Mouse (Mus musculus) kidney, embryonic 16.5 days (tissue): Measurements from ENCODE around the gene Prdm12. TPM values are rescaled to one million over a fixed set of nuclear protein-coding genes. Genes with fewer than 3 reads are reported as not detected.

ENCODE experiments used
- ATAC-seq: fragments of 200-750 bp; cut with Nextera tagmentation; 2 replicates; pipeline ENCODE4 v1.8.0; 2017; ENCODE audit warnings: moderate TSS enrichment; ENCODE audit not compliant: low FRiP score, low TSS enrichment
- H3K27ac ChIP-seq: fragments of 300-500 bp; sonication (generic); 2 replicates; pipeline ENCODE4 v1.5.1; 2014; ENCODE audit warnings: low read length
- H3K27me3 ChIP-seq: fragments of 300-500 bp; sonication (generic); 2 replicates; pipeline ENCODE4 v1.6.1; 2014; ENCODE audit warnings: low read length, control low read depth, mixed read lengths; ENCODE audit not compliant: insufficient read depth
- H3K36me3 ChIP-seq: fragments of 300-500 bp; sonication (generic); 2 replicates; pipeline ENCODE4 v1.6.1; 2014; ENCODE audit warnings: low read length, control low read depth, mixed read lengths; ENCODE audit not compliant: insufficient read depth
- H3K4me1 ChIP-seq: fragments of 300-500 bp; sonication (generic); 2 replicates; pipeline ENCODE4 v1.6.1; 2014; ENCODE audit warnings: low read length, control low read depth, mixed read lengths; ENCODE audit not compliant: insufficient read depth
- H3K4me2 ChIP-seq: fragments of 300-500 bp; sonication (generic); replicated peaks from 2 replicates; pipeline ENCODE4 v1.6.1; 2014; ENCODE audit warnings: low read depth, low read length
- H3K4me3 ChIP-seq: fragments of 300-500 bp; sonication (generic); 2 replicates; pipeline ENCODE4 v1.5.1; 2014; ENCODE audit warnings: mild to moderate bottlenecking, low read length
- H3K9ac ChIP-seq: fragments of 300-500 bp; sonication (generic); replicated peaks from 2 replicates; pipeline ENCODE4 v1.6.1; 2014; ENCODE audit warnings: low read length
- H3K9me3 ChIP-seq: fragments of 300-500 bp; sonication (generic); 2 replicates; pipeline ENCODE4 v1.6.1; 2016; ENCODE audit warnings: low read length, control low read depth
- WGBS: fragments of 180-500 bp; shearing (Covaris S2); extraction: QIAGEN DNeasy Blood & Tissue Kit; methylation state at CpG from one replicate; pipeline ENCODE4 v1.1.7; 2014; 5-methylcytosine and 5-hydroxymethylcytosine counted together
- polyA plus RNA-seq: library from polyadenylated mRNA; unstranded; fragments of >200 nt; fragmentation: Nextera tagmentation; extraction: Ambion mirVana; gene quantifications from 2 replicates; pipeline ENCODE4 v1.2.1, GENCODE M21; 2015

The Prdm12 gene
- polyA plus RNA-seq, 1 experiment from 2014 or later: not detected

- peaks cover 99% of the 10 kb centered on the region for H3K27me3 ChIP-seq
- no peak overlapping the region; the same call in 1 of the 2 replicates for H3K4me2 ChIP-seq
- H3K9ac ChIP-seq: no peak overlapping the region
- no peak for ATAC-seq
- H3K4me1 ChIP-seq: peaks cover 29% of the 10 kb centered on the region
- under 1% methylated on average over 47 of the region's 48 CpGs for WGBS
- peak overlapping the region; percentile 7; the same call in 1 of the 2 replicates for H3K4me3 ChIP-seq
- no peaks in the 10 kb centered on the region for H3K36me3 ChIP-seq
- no peaks in the 10 kb centered on the region for H3K9me3 ChIP-seq
- H3K27ac ChIP-seq: no peak overlapping the region
These were observed 1.0 kb downstream of the Prdm12 start for GRCm38 (mm10) chr2:31640609-31641507.

- Histone ChIP-seq H3K4me1 (peaks cover 23% of the 10 kb centered on the region), H3K4me2 (no peak overlapping the region), H3K36me3 (no peaks in the 10 kb centered on the region), H3K27me3 (peaks cover 99% of the 10 kb centered on the region), H3K27ac (no peak overlapping the region), H3K9me3 (no peaks in the 10 kb centered on the region), H3K4me3 (0 out of 2 replicates have a peak overlapping the region, but pooled peaks have one; percentile 7), H3K9ac (no peak overlapping the region)
- no peak for ATAC-seq
- WGBS: 2% methylated on average over 11 of the region's 11 CpGs
These were observed 1.6 kb downstream of the Prdm12 start for GRCm38 (mm10) chr2:31641508-31641830.

GRCm38 (mm10) chr2:31641929-31642328, 2.1 kb downstream of the Prdm12 start:
- Histone ChIP-seq H3K27me3 (peaks cover 99% of the 10 kb centered on the region), H3K36me3 (no peaks in the 10 kb centered on the region), H3K9me3 (no peaks in the 10 kb centered on the region), H3K9ac (no peak overlapping the region), H3K4me2 (no peak overlapping the region), H3K4me3 (no peak overlapping the region), H3K27ac (no peak overlapping the region), H3K4me1 (peaks cover 18% of the 10 kb centered on the region)
- no peak for ATAC-seq
- 3% methylated on average over 18 of the region's 18 CpGs for WGBS

GRCm38 (mm10) chr2:31653971-31654853, 14.4 kb downstream of the Prdm12 start:
- ATAC-seq: peak; percentile 42; the same call in 1 of the 2 replicates
- Histone ChIP-seq H3K4me3 (peak overlapping the region; percentile 59), H3K4me2 (peak overlapping the region; percentile 98), H3K27ac (no peak overlapping the region), H3K9me3 (peaks cover 8% of the 10 kb centered on the region), H3K9ac (peak overlapping the region; percentile 23; the same call in 1 of the 2 replicates), H3K4me1 (peaks cover 8% of the 10 kb centered on the region), H3K36me3 (no peaks in the 10 kb centered on the region), H3K27me3 (peaks cover 74% of the 10 kb centered on the region)
- under 1% methylated on average over 85 of the region's 109 CpGs for WGBS

GRCm38 (mm10) chr2:31654854-31655559, 15.2 kb downstream of the Prdm12 start:
- peak overlapping the region; percentile 98 for H3K4me2 ChIP-seq
- H3K9ac ChIP-seq: no peak overlapping the region
- H3K27me3 ChIP-seq: peaks cover 66% of the 10 kb centered on the region
- peaks cover 8% of the 10 kb centered on the region for H3K4me1 ChIP-seq
- H3K27ac ChIP-seq: no peak overlapping the region
- peaks cover 8% of the 10 kb centered on the region for H3K9me3 ChIP-seq
- no peaks in the 10 kb centered on the region for H3K36me3 ChIP-seq
- H3K4me3 ChIP-seq: peak overlapping the region; percentile 59
- WGBS: 5% methylated on average over 22 of the region's 22 CpGs
- no peak for ATAC-seq

- Histone ChIP-seq H3K9ac (no peak overlapping the region), H3K27me3 (peaks cover 56% of the 10 kb centered on the region), H3K27ac (no peak overlapping the region), H3K36me3 (no peaks in the 10 kb centered on the region), H3K4me2 (no peak overlapping the region), H3K4me3 (no peak overlapping the region), H3K4me1 (peaks cover 8% of the 10 kb centered on the region), H3K9me3 (peaks cover 8% of the 10 kb centered on the region)
- WGBS: 85% methylated on average over 7 of the region's 7 CpGs
- ATAC-seq: no peak
These were observed 16.5 kb downstream of the Prdm12 start for GRCm38 (mm10) chr2:31656374-31656773.

GRCm38 (mm10) chr2:31662939-31663803, 23.3 kb downstream of the Prdm12 start:
- 0 out of 2 replicates have a peak, but pooled peaks have one; percentile 42 for ATAC-seq

GRCm38 (mm10) chr2:31663804-31664180, 24.0 kb downstream of the Prdm12 start:
- Histone ChIP-seq H3K27ac (no peak overlapping the region), H3K9ac (no peak overlapping the region), H3K4me2 (no peak overlapping the region), H3K4me1 (no peaks in the 10 kb centered on the region), H3K9me3 (peaks cover 5% of the 10 kb centered on the region), H3K27me3 (peaks cover 3% of the 10 kb centered on the region; the same call in 1 of the 2 replicates), H3K36me3 (no peaks in the 10 kb centered on the region), H3K4me3 (no peak overlapping the region)
- WGBS: 64% methylated on average over 1 of the region's 1 CpGs
- ATAC-seq: no peak

More at GRCm38 (mm10) chr2:31662939-31663803, 23.3 kb downstream of the Prdm12 start:
- Histone ChIP-seq H3K4me2 (no peak overlapping the region), H3K4me1 (no peaks in the 10 kb centered on the region), H3K36me3 (no peaks in the 10 kb centered on the region), H3K4me3 (no peak overlapping the region), H3K27ac (no peak overlapping the region), H3K9ac (no peak overlapping the region), H3K9me3 (peaks cover 8% of the 10 kb centered on the region), H3K27me3 (peaks cover 6% of the 10 kb centered on the region; the same call in 1 of the 2 replicates)
- WGBS: 45% methylated on average over 8 of the region's 8 CpGs
